Mouse (Mus musculus): Measurements from ENCODE around the gene Shank2.

DNA sequence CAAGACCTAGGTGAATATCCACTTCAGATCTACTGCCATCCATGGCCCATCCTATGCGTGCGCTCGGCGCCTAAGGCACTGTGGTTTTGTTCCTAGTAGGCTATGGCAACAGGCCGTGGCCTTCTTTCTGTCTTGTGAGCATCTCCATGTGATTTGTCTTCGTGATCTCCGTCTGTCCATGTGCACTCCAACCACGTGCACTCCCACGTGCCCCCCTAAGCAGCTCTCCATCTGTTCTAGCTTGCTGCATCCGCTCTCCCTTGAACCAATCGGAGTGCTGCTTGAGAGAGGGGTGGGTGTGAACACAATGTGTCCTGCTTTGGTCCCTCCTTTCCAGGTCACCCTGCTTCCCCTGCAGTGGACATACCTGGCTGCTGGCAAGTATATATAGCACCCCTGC is 133.0 kb downstream of the Shank2 start:
- TF ChIP-seq CTCF (IDR thresholded peaks at IDR 0.05; ENCODE audit: low read depth) (no peak), EP300 (optimal IDR thresholded peaks at IDR 0.05) (no peak)
